Mouse (Mus musculus) naive thymus-derived CD4-positive, alpha-beta T cell, adult 5 months (primary cell): ENCODE data around the gene 1700001F09Rik. TPM values are rescaled to one million over a fixed set of nuclear protein-coding genes. Genes with fewer than 3 reads are reported as not detected.

Experiments used
- polyA plus RNA-seq: library from polyadenylated mRNA; unstranded; fragments of 100-300 nt; shearing (Covaris generic); gene quantifications from one replicate; pipeline ENCODE4 v1.2.1, GENCODE M21; 2017

Gene 1700001F09Rik
- polyA plus RNA-seq = not detected

DNA sequence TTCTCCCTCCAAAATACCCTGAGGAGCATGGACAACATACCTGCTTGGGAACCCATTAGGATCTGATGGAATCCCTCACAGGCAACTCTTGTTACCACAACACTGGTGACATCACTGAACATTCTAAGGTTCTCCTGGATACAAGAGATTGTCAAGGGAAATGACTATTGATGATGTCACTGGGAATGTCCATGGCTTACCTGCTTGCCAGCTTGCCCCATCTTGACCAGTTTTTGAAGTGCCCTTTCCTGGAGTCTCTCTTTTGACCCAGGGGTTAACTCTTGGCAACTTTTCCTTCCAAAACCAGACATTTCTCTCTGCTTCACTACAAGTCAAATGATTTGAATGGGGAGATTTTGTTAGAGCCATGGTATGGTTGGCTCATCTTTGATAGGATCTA, at the start of gene 1700001F09Rik:
Gene 1700001F09Rik (minus strand): TSS at position 101 of the 400 bp plus-strand sequence.

DNA sequence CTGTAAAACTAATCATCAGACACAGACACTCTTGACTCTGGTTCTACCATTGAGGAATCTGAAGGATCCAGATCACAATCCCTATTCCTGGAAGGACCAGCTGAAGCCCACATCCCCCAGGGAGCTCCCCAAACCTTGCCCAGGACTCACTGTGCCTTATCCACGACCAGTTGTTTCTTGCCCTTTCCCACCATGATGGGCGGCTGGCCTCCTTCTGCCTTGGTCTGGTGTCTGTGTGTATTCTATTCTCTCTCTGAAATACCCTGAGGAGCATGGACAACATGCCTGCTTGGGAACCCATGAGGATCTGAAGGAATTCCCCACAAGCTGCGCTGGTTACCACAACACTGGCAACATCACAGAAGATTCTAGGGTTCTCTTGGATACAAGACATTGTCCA, 54.1 kb downstream of the 1700001F09Rik start, which contains the start of gene Gm8127:
Gene Gm8127 (minus strand): TSS at position 330 of the 400 bp plus-strand sequence.

Other genes with a start within 250 kb of the 1700001F09Rik start
- not detected for gene Gm8104, start 247.2 kb downstream of the 1700001F09Rik start, polyA plus RNA-seq
- gene Gm7233, start 167.9 kb downstream of the 1700001F09Rik start, polyA plus RNA-seq = not detected
- gene Gm8122, start 112.5 kb downstream of the 1700001F09Rik start, polyA plus RNA-seq = not detected
- not detected for gene Gm8126, start 89.2 kb downstream of the 1700001F09Rik start, polyA plus RNA-seq
- gene Gm9732, start 72.8 kb downstream of the 1700001F09Rik start, polyA plus RNA-seq = 0.76 TPM
- not detected for gene Gm8127, start 54.0 kb downstream of the 1700001F09Rik start, polyA plus RNA-seq
- gene Gm8138, start 68.5 kb upstream of the 1700001F09Rik start, polyA plus RNA-seq = not detected
- gene Gm5799, start 195.8 kb upstream of the 1700001F09Rik start, polyA plus RNA-seq = not detected
- gene Gm17654, start 231.3 kb upstream of the 1700001F09Rik start, polyA plus RNA-seq = not detected